Mouse (Mus musculus) stomach, embryonic 16.5 days (tissue): Measurements from ENCODE around the gene Eif3b. TPM values are rescaled to one million over a fixed set of nuclear protein-coding genes. Genes with fewer than 3 reads are reported as not detected.
"Not testable (repeated sequence)": the region's sequence is repeated elsewhere in the genome, so short reads cannot be mapped to it uniquely, and the experiment has no call there.

Source experiments
- ATAC-seq: fragments of 200-750 bp; cut with Nextera tagmentation; 2 replicates; pipeline ENCODE4 v1.8.0; 2017; ENCODE audit warnings: moderate number of reproducible peaks, moderate TSS enrichment; ENCODE audit not compliant: insufficient read depth, low FRiP score
- H3K27ac ChIP-seq: fragments of 300-500 bp; sonication (generic); 2 replicates; pipeline ENCODE4 v1.5.1; 2014; ENCODE audit warnings: low read length
- H3K27me3 ChIP-seq: fragments of 300-500 bp; sonication (generic); 2 replicates; pipeline ENCODE4 v1.6.1; 2014; ENCODE audit warnings: low read length, control low read depth, mixed read lengths; ENCODE audit not compliant: control insufficient read depth, insufficient read depth
- H3K36me3 ChIP-seq: fragments of 300-500 bp; sonication (generic); 2 replicates; pipeline ENCODE4 v1.6.1; 2014; ENCODE audit warnings: low read length; ENCODE audit not compliant: control insufficient read depth, insufficient read depth
- H3K4me1 ChIP-seq: fragments of 300-500 bp; sonication (generic); 2 replicates; pipeline ENCODE4 v1.6.1; 2014; ENCODE audit warnings: low read length, control low read depth, mixed read lengths; ENCODE audit not compliant: control insufficient read depth, insufficient read depth
- H3K4me2 ChIP-seq: fragments of 300-500 bp; sonication (generic); 2 replicates; pipeline ENCODE4 v1.6.1; 2014; ENCODE audit warnings: low read depth, low read length, mixed read lengths
- H3K4me3 ChIP-seq: fragments of 300-500 bp; sonication (generic); replicated peaks from 2 replicates; pipeline ENCODE4 v1.5.1; 2014; ENCODE audit warnings: mild to moderate bottlenecking, low read length
- H3K9ac ChIP-seq: fragments of 300-500 bp; sonication (generic); 2 replicates; pipeline ENCODE4 v1.6.1; 2014; ENCODE audit warnings: low read length
- H3K9me3 ChIP-seq: fragments of 300-500 bp; sonication (generic); replicated peaks from 2 replicates; pipeline ENCODE4 v1.6.1; 2016; ENCODE audit warnings: low read length, control low read depth; ENCODE audit not compliant: control insufficient read depth
- WGBS: fragments of 180-500 bp; shearing (Covaris S2); extraction: QIAGEN DNeasy Blood & Tissue Kit; methylation state at CpG from one replicate; pipeline ENCODE4 v1.1.7; 2014; 5-methylcytosine and 5-hydroxymethylcytosine counted together
- polyA plus RNA-seq: library from polyadenylated mRNA; unstranded; fragments of >200 nt; fragmentation: Nextera tagmentation; extraction: Ambion mirVana; gene quantifications from 2 replicates; pipeline ENCODE4 v1.2.1, GENCODE M21; 2015

Eif3b gene
- polyA plus RNA-seq, 1 experiment from 2014 or later, result 72.7 TPM

- Histone ChIP-seq H3K4me3 (no peak overlapping the region), H3K36me3 (peaks cover 14% of the 10 kb centered on the region), H3K27me3 (no peaks in the 10 kb centered on the region), H3K9me3 (no peaks in the 10 kb centered on the region), H3K4me1 (no peaks in the 10 kb centered on the region), H3K9ac (no peak overlapping the region), H3K27ac (no peak overlapping the region), H3K4me2 (no peak overlapping the region)
- WGBS, result 76% methylated on average over 7 of the region's 7 CpGs
- no peak for ATAC-seq
These were observed 26.9 kb downstream of the Eif3b start for GRCm38 (mm10) chr5:140446054-140446453.

DNA sequence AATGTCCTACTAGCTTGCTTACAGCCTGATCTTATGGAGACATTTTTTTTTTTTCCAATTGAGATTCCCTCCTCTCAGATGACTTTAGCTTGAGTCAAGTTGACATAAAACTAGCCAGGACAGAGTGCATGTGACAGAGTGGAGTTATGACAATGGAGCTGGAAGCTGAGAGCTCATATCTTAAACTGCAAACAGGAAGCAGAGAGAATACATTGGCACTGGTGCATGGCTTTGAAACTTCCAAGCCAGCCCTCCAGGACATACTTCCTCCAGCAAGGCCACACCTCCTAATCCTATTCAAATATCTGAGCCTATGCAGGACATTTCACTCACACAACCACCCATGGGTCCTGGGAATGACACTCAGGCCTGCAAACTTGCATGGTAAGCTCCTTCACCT, 35.4 kb downstream of the Eif3b start:
- ATAC-seq, result no peak
- no peaks in the 10 kb centered on the region for H3K9me3 ChIP-seq
- no peak overlapping the region for H3K9ac ChIP-seq
- no peaks in the 10 kb centered on the region for H3K36me3 ChIP-seq
- no peak overlapping the region for H3K4me3 ChIP-seq
- H3K27me3 ChIP-seq, result no peaks in the 10 kb centered on the region
- H3K27ac ChIP-seq, result no peak overlapping the region
- no peak overlapping the region for H3K4me2 ChIP-seq
- H3K4me1 ChIP-seq, result no peaks in the 10 kb centered on the region

DNA sequence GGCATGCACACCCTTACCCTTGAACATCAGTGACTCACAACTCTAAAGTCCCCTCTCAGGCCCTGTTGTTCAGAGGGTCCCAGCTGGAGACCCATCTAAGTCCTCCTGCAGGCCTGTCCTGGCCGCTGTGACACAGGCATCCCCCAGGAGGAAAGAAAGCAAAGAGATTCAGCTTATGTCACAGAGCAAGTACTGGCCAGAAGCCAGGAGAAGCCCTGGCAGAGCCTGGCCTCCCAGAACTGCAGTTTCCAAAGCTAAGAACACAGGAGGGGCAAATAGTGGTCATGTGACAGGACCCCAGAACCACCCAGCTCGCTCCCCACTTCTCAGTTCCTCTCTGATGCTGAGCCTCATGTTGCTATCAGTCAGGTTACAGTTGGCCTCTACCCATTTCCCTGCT, 36.3 kb downstream of the Eif3b start:
- no peak overlapping the region for H3K27ac ChIP-seq
- no peaks in the 10 kb centered on the region for H3K27me3 ChIP-seq
- no peak overlapping the region for H3K9ac ChIP-seq
- 74% methylated on average over 2 of the region's 2 CpGs for WGBS
- no peaks in the 10 kb centered on the region for H3K36me3 ChIP-seq
- H3K9me3 ChIP-seq, result no peaks in the 10 kb centered on the region
- no peak overlapping the region for H3K4me3 ChIP-seq
- ATAC-seq, result no peak
- no peak overlapping the region for H3K4me2 ChIP-seq
- H3K4me1 ChIP-seq, result no peaks in the 10 kb centered on the region

DNA sequence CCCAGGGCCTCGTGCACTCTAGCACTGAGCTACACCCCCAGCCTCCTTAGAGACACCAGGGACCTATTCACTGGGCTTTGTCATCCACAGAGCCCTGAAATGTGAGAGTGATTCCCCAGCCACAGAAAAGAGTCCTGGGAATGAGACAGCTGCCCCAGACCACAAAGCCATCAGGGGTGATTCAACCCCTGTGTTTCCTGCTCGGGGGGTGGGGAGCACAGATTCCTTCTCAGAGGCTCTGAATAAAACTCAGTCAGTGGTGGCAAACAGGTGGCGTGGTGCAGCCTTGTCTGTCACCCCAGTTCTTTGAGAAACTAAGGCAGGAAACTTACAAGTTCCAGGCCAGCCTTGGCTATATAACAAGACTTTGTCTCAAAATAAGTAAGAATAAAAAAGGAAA, 42.3 kb downstream of the Eif3b start:
- H3K9ac ChIP-seq, result no peak overlapping the region
- no peak overlapping the region for H3K4me2 ChIP-seq
- H3K4me3 ChIP-seq, result no peak overlapping the region
- WGBS, result 75% methylated on average over 3 of the region's 3 CpGs
- H3K27me3 ChIP-seq, result no peaks in the 10 kb centered on the region
- no peaks in the 10 kb centered on the region for H3K36me3 ChIP-seq
- no peak overlapping the region for H3K27ac ChIP-seq
- H3K9me3 ChIP-seq, result peaks cover 3% of the 10 kb centered on the region; the same call in 1 of the 2 replicates
- H3K4me1 ChIP-seq, result no peaks in the 10 kb centered on the region
- ATAC-seq, result no peak

- not testable (repeated sequence) for ATAC-seq, H3K27me3 ChIP-seq, H3K4me3 ChIP-seq, H3K4me1 ChIP-seq, H3K36me3 ChIP-seq, H3K9me3 ChIP-seq, H3K4me2 ChIP-seq, H3K27ac ChIP-seq, H3K9ac ChIP-seq
- 82% methylated on average over 2 of the region's 2 CpGs for WGBS
These were observed 44.0 kb downstream of the Eif3b start for GRCm38 (mm10) chr5:140463151-140463550.

DNA sequence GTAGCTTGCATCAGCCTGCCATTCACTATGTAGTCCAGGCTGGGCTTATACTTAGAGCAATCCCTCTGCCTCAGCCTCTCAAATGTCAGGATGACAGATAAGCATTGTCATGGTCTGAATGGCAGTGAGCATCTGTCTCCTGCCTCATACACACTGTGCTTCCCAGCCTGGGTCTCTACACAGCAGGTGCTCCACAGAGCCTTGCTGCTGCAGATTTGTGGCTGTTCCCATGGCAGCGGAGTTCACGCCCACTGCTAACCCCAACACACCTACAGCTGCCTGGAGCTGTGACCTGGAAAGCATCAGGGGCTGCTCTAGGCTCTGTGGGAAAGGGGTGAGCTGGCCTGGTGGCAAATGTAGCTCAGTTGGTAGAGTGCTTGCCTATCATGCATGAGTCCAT, 45.8 kb downstream of the Eif3b start:
- Histone ChIP-seq H3K4me3 (no peak overlapping the region), H3K9me3 (peaks cover 3% of the 10 kb centered on the region; the same call in 1 of the 2 replicates), H3K27me3 (no peaks in the 10 kb centered on the region), H3K9ac (no peak overlapping the region), H3K4me1 (no peaks in the 10 kb centered on the region), H3K4me2 (no peak overlapping the region), H3K27ac (no peak overlapping the region), H3K36me3 (no peaks in the 10 kb centered on the region)
- no peak; the same call in 1 of the 2 replicates for ATAC-seq
- WGBS, result 74% methylated on average over 2 of the region's 2 CpGs

GRCm38 (mm10) chr5:140472336-140472735, 53.2 kb downstream of the Eif3b start:
- ATAC-seq, result no peak
- H3K9ac ChIP-seq, result no peak overlapping the region
- H3K9me3 ChIP-seq, result 0 out of 2 replicates have a peak, but pooled peaks cover 3% of the 10 kb centered on the region
- H3K4me2 ChIP-seq, result no peak overlapping the region
- H3K27ac ChIP-seq, result no peak overlapping the region
- no peaks in the 10 kb centered on the region for H3K36me3 ChIP-seq
- H3K4me3 ChIP-seq, result no peak overlapping the region
- WGBS, result 78% methylated on average over 3 of the region's 3 CpGs
- no peaks in the 10 kb centered on the region for H3K27me3 ChIP-seq
- H3K4me1 ChIP-seq, result no peaks in the 10 kb centered on the region

GRCm38 (mm10) chr5:140481458-140481857, 62.3 kb downstream of the Eif3b start:
- ATAC-seq, result no peak
- 65% methylated on average over 4 of the region's 4 CpGs for WGBS
- H3K27me3 ChIP-seq, result no peaks in the 10 kb centered on the region

DNA sequence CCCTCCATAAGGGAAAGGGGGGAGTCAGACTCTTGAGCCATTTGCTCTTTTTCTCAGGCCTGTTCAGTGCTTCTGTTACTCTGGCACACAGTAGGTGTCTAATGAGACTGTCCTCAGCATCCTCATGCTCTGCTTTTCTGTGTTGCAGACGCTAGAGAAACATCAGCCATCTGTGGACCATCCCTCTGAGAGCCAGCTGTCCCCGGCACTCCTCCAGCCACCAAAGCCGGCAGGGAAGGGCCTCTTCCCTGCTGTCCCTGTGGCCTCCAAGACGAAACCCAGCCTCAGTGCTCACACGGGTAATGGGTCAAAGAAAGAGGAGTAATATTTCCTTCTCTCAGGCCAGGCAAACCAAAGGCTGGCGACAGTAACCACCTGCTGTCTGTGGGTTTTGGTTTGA, 72.0 kb downstream of the Eif3b start:
- no peak for ATAC-seq
- Histone ChIP-seq H3K9me3 (no peaks in the 10 kb centered on the region), H3K4me1 (no peaks in the 10 kb centered on the region), H3K36me3 (no peaks in the 10 kb centered on the region), H3K27ac (no peak overlapping the region), H3K4me3 (no peak overlapping the region), H3K27me3 (peaks cover 2% of the 10 kb centered on the region; the same call in 1 of the 2 replicates), H3K4me2 (no peak overlapping the region), H3K9ac (no peak overlapping the region; the same call in 1 of the 2 replicates)
- 56% methylated on average over 6 of the region's 6 CpGs for WGBS

More at GRCm38 (mm10) chr5:140481458-140481857, 62.3 kb downstream of the Eif3b start:
- Histone ChIP-seq H3K4me2 (no peak overlapping the region), H3K4me1 (no peaks in the 10 kb centered on the region), H3K9ac (no peak overlapping the region), H3K9me3 (0 out of 2 replicates have a peak, but pooled peaks cover 3% of the 10 kb centered on the region), H3K27ac (no peak overlapping the region), H3K4me3 (no peak overlapping the region), H3K36me3 (no peaks in the 10 kb centered on the region)
